Mouse (Mus musculus) lung, postnatal 0 days (tissue): ENCODE measurements around the gene Irf2.

Experiments used
- CTCF ChIP-seq: IDR thresholded peaks from 2 replicates; pipeline ENCODE4 v1.5.1; 2016; ENCODE audit warnings: antibody characterized with exemption, mild to moderate bottlenecking
- EP300 ChIP-seq: IDR thresholded peaks from 2 replicates; pipeline ENCODE4 v1.6.1; 2016; ENCODE audit warnings: antibody characterized with exemption, mild to moderate bottlenecking, control low read depth

- TF ChIP-seq CTCF (no peak), EP300 (no peak)
Observed at GRCm38 (mm10) chr8:46755731-46756333, 16.3 kb downstream of the Irf2 start.
